Mouse (Mus musculus) urinary bladder, adult 2 months (tissue): ENCODE data around the gene Soga1. TPM values are rescaled to one million over a fixed set of nuclear protein-coding genes. Genes with fewer than 3 reads are reported as not detected.

Experiments used
- DNase-seq: peaks from one replicate; pipeline ENCODE4 v3.0.0; 2022; ENCODE audit warnings: low spot score
- polyA plus RNA-seq: library from polyadenylated mRNA; depleted of rRNA; stranded (reverse); fragments of >200 nt; gene quantifications from 2 replicates; pipeline ENCODE4 v1.2.3, GENCODE M21; 2012; rRNA removed

Soga1 gene
- polyA plus RNA-seq, 1 experiment: 3.0 TPM

DNA sequence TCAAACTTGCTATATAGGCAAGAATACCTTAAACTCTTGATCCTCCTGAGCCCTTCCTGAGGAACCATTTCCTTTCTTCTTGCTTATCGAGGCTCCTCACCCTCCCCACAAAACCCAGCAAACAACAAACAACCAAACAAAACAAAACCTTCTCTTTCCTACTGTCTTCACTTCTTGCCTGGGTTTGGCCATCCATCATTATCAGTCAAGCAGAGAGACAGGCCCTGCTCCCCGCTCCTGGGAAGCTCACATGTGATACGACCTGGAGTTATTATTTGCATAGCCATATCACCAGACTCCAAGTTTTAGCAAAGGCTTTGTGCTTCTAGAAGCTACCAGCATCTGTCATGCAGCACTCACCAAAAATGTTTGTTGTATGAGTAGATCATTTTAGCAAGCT is 91.7 kb downstream of the Soga1 start:
- no peak for DNase-seq

DNA sequence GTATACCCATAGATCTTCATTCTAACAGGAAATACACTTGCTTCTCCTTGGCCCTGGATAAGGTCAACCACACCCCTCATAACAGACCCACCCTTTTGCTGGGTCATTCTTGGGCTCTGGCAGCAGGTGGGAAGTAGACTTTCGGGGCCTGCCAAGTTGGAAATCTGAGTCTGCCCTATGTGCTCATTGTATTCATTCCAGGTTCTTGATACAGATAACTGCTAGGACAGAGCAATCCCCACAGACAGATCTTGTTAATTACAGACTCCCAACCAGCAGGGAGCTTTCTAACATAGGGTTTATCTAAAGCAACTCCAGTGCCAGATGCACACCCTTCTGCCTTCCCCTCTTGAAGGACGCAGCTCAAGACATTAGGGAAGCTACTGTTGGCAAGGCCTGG is 96.2 kb downstream of the Soga1 start:
- no peak for DNase-seq

DNA sequence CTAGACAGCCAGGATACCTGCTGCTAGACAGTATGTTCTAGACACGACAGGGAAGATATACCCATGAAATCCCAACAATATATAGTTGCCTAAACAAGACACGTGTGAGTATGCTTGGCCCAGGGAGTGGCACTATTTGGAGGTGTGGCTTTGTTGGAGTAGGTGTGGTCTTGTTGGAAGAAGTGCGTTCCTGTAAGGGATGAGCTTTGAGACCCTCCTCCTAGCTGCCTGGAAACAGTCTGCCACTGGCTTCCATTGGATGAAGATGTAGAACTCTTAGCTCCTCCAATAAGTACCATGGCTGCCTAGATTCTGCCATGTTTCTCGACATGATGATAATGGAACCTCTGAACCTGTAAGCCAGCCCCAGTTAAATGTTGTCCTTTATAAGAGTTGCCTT is 97.8 kb downstream of the Soga1 start:
- no peak for DNase-seq

DNA sequence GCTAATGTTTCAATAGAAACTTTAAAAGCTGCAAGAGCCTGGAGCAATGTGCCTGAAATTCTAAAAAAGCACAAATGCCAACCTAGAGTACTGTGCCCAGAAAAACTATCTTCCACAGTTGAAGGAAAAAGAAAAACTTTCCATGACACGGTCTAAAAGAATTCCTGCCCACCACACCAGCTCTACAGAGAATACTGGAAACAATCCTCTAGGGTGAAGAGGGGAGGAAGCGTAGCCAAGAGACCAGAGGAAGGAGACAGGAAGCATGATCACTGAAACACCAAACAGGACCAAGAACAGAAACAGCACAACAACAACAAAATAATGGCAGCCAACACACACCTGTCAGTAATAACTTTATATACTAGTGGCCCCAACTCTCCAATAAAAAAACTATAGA is 99.0 kb downstream of the Soga1 start:
- no peak for DNase-seq

DNA sequence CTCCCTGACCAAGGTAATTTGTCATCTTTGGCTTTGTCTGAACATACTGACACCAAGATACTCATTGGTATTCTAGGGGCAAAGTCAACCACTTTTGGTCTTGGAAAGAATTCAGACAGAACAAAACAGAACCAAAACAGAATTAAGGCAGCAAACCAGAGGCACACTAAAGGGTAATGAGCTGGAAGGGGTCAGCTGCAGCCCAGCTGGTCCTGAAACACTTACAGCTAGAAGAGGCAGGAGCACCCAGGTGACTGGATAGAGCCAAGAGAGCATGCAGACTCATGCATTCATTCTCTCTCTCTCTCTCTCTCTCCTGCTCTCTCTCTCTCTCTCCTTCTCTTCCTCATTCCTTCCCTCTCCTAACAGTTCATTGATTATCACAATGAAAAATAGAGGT is 102.3 kb downstream of the Soga1 start:
- no peak for DNase-seq

DNA sequence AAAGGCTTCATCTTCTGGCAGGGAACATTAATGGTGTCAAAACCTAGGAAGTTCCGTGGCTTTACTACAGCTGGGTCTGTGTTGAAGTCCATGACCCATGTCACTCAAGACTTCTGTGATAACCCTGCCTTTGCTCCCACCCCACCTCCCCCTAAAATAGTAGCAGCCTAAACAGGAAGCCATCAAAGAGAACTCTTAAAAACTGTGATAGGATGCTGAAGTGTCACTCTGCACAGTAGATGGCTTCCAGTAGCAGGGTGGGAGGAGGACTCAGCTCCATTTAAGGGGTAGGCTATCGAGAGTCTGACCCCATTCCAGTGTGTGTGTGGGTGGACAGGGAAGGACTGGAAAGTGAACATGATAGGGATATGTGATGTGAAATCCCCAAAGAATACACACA is 104.1 kb downstream of the Soga1 start:
- no peak for DNase-seq

DNA sequence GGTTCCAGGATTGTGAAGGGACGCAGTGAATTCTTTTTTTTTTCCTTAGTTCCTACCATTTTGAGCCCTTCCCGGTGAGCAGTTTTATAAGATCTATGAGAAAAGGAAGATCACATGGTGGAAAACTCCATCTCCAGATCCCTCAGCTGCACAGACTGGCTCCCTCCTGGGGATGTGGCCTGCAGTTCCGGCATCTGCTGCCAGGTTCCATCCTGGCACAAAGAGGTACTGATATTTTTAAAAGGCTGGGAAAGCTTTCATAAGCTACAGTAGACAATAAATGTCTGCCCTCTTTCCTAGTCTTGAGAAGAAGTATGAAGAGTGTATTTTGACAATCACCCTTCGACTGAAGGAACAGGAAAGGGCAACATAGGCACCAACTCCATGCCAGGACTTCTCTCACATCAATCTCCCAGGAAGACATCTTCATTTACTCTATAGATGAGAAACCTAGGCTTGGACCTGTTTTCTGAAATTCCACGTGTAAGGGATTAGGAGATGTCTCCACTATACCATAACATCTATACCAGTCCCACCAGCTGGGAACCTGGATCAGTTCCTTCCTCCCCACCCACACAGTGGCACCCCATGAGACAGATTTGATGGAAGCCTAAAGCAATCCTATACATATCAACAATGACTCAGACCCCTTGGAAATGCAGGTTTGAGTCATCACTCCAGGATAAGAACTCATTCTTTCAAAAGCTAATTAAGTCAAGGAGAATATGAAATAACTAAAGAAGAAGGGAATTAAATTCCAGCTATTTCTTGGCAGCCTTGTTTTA is 105.5 kb downstream of the Soga1 start:
- no peak for DNase-seq

DNA sequence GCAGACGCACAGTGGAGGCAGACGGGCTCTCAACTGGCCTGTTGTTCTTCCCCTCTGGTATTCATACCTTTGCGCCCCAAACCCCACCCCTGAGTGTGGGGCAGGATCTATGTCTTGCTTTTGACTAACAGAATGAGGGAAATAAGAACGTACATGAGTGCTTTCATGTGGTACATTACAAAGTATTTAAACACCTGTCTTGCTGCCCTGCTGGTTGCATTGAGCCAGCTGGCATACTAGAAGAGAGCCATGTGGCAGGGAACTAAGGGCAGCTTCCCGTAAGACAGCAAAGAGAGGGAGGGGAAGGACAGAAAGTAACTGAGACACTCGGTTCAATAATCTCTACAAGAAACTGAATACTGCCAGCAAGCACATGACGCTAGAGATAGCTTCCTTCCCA is 108.8 kb downstream of the Soga1 start:
- no peak for DNase-seq

DNA sequence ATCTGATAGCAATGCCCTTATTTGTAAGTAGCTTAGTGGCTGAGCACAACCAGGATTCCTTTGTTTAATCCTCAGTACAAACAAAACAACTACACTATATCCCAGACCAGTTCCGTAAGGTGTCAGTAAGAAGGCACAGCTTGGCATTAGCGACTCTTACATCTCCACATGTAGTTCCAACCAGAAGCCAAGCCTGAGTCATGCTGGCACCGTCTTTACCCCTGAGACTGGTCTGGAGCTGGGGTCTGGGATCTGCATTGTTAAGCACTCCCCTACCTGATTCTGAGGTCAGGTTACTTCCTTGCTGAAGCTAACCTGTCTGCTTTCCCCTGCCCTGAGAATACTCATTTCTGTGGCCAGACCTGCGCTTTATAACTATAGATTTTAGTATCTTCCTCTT is 110.6 kb downstream of the Soga1 start:
- no peak for DNase-seq

DNA sequence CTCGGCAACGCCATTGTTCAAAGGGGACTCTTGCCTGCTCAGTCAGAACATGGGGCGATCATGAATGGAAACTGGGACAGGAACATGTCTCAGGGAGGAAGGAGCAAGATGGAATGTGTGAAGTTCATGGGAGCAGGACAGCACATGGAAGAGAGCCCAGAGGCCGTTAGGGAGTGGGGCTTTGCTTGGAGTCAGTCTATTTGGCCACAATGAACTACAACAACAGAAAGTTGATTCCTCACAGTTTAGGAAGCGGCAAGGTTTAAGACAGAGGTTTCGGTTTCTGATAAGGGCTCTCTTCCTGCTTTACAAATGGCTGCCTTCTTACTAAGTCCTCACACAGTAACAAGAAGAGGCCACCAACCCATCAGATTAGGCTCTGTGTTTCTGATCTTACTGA is 111.7 kb downstream of the Soga1 start:
- DNase-seq: no peak

Other genes starting within 250 kb of the Soga1 start
- gene Tgif2, start 239.2 kb downstream of the Soga1 start, polyA plus RNA-seq: 4.6 and 4.8 TPM in 2 replicates
- 3.7 and 3.9 TPM in 2 replicates for gene 4930518I15Rik, start 221.3 kb downstream of the Soga1 start, polyA plus RNA-seq
- 110 and 134 TPM in 2 replicates for gene Rab5if, start 216.1 kb downstream of the Soga1 start, polyA plus RNA-seq
- gene Sla2, start 192.1 kb downstream of the Soga1 start, polyA plus RNA-seq: 0.28 and 0.31 TPM in 2 replicates
- gene Ndrg3, start 87.2 kb downstream of the Soga1 start, polyA plus RNA-seq: 37.0 and 42.9 TPM in 2 replicates
- 5.7 and 6.6 TPM in 2 replicates for gene Dsn1, start 72.1 kb downstream of the Soga1 start, polyA plus RNA-seq
- 0.19 TPM in 1 of 2 replicates, not detected in the other for gene Tldc2, start 7.8 kb upstream of the Soga1 start, polyA plus RNA-seq
- gene Samhd1, start 56.0 kb upstream of the Soga1 start, polyA plus RNA-seq: 57.2 and 77.9 TPM in 2 replicates
- gene Rbl1, start 125.3 kb upstream of the Soga1 start, polyA plus RNA-seq: 6.3 and 7.0 TPM in 2 replicates
- gene Rpn2, start 199.8 kb upstream of the Soga1 start, polyA plus RNA-seq: 185 and 189 TPM in 2 replicates
- 0.07 and 0.25 TPM in 2 replicates for gene Mroh8, start 200.3 kb upstream of the Soga1 start, polyA plus RNA-seq